Mouse (Mus musculus): ENCODE measurements at regions not wholly inside any gene's neighbourhood (a gene's known extent, or its start where the extent isn't known, plus 50 kb on each side); places are given as distances from the start of the nearest gene placed in this dataset.
"Not testable (repeated sequence)": the region's sequence is repeated elsewhere in the genome, so short reads cannot be mapped to it uniquely, and the experiment has no call there.

- CTCF ChIA-PET, result no interaction called here
These were observed 78.5 kb upstream of the Adgrl2 start for GRCm38 (mm10) chr3:149068821-149069220.

GRCm38 (mm10) chr3:149067758-149068157 is 77.4 kb upstream of the Adgrl2 start:
- CTCF ChIA-PET, result no interaction called here

- CTCF ChIA-PET, result no interaction called here
These were observed 64.7 kb upstream of the Adgrl2 start for GRCm38 (mm10) chr3:149055077-149055476.

- CTCF ChIA-PET, result not testable (repeated sequence)
These were observed 62.0 kb upstream of the Adgrl2 start for GRCm38 (mm10) chr3:149052295-149052902.

GRCm38 (mm10) chr3:149045343-149045742 is 55.0 kb upstream of the Adgrl2 start:
- CTCF ChIA-PET, result no interaction called here

- CTCF ChIA-PET, result no interaction called here
These were observed 53.5 kb upstream of the Adgrl2 start for GRCm38 (mm10) chr3:149043901-149044300.

GRCm38 (mm10) chr3:149042527-149042926 is 52.2 kb upstream of the Adgrl2 start:
- CTCF ChIA-PET, result interaction anchor here (0.6 to 0.7 kb wide), 3 partner anchors 8 to 567 kb away, joined by 3 to 6 read pairs (median 3); no protein-coding TSS in a partner anchor

GRCm38 (mm10) chr3:149041188-149041587 is 50.8 kb upstream of the Adgrl2 start:
- CTCF ChIA-PET, result no interaction called here

Data from spleen, embryonic (tissue).